Mouse (Mus musculus): ENCODE data around the gene Pla2r1.

Gene Pla2r1

GRCm38 (mm10) chr2:60552902-60553682, at the start of gene Pla2r1:
Gene Pla2r1, minus strand, starts transcription at chr2:60553308.
- DNase-seq: no peak

GRCm38 (mm10) chr2:60601326-60601725, 48.2 kb upstream of the Pla2r1 start:
- DNase-seq: no peak

- no peak for DNase-seq
Observed at GRCm38 (mm10) chr2:60600863-60601262, 47.8 kb upstream of the Pla2r1 start.

GRCm38 (mm10) chr2:60583416-60583815, 30.3 kb upstream of the Pla2r1 start:
- no peak for DNase-seq

- no peak for DNase-seq
Observed at GRCm38 (mm10) chr2:60554561-60554960, 1.5 kb upstream of the Pla2r1 start.

- DNase-seq: no peak
Observed at GRCm38 (mm10) chr2:60552177-60552901, 769 bp downstream of the Pla2r1 start.

GRCm38 (mm10) chr2:60551673-60552072, 1.4 kb downstream of the Pla2r1 start:
- DNase-seq: no peak

GRCm38 (mm10) chr2:60550521-60550920, 2.6 kb downstream of the Pla2r1 start:
- no peak for DNase-seq

GRCm38 (mm10) chr2:60549851-60550250, 3.3 kb downstream of the Pla2r1 start:
- no peak for DNase-seq

- no peak for DNase-seq
Observed at GRCm38 (mm10) chr2:60546082-60546481, 7.0 kb downstream of the Pla2r1 start.

GRCm38 (mm10) chr2:60544006-60544405, 9.1 kb downstream of the Pla2r1 start:
- DNase-seq: no peak

GRCm38 (mm10) chr2:60541745-60542144, 11.4 kb downstream of the Pla2r1 start:
- DNase-seq: no peak

- DNase-seq: no peak
Observed at GRCm38 (mm10) chr2:60540346-60540745, 12.8 kb downstream of the Pla2r1 start.

- no peak for DNase-seq
Observed at GRCm38 (mm10) chr2:60538710-60539109, 14.4 kb downstream of the Pla2r1 start.

- DNase-seq: no peak
Observed at GRCm38 (mm10) chr2:60538274-60538673, 14.8 kb downstream of the Pla2r1 start.

GRCm38 (mm10) chr2:60534755-60535154, 18.4 kb downstream of the Pla2r1 start:
- DNase-seq: no peak

GRCm38 (mm10) chr2:60533026-60533425, 20.1 kb downstream of the Pla2r1 start:
- DNase-seq: no peak

GRCm38 (mm10) chr2:60532495-60532894, 20.6 kb downstream of the Pla2r1 start:
- no peak for DNase-seq

GRCm38 (mm10) chr2:60515817-60516216, 37.3 kb downstream of the Pla2r1 start:
- DNase-seq: no peak

- no peak for DNase-seq
Observed at GRCm38 (mm10) chr2:60514863-60515262, 38.2 kb downstream of the Pla2r1 start.

GRCm38 (mm10) chr2:60510718-60511117, 42.4 kb downstream of the Pla2r1 start:
- no peak for DNase-seq

- no peak for DNase-seq
Observed at GRCm38 (mm10) chr2:60505145-60505544, 48.0 kb downstream of the Pla2r1 start.

GRCm38 (mm10) chr2:60504718-60505117, 48.4 kb downstream of the Pla2r1 start:
- no peak for DNase-seq

GRCm38 (mm10) chr2:60503991-60504390, 49.1 kb downstream of the Pla2r1 start:
- no peak for DNase-seq

Data from right cerebral cortex, postnatal 25 days (tissue).